Mouse (Mus musculus) liver, postnatal 0 days (tissue): ENCODE data around the gene Fbxl13.

ENCODE experiments used
- CTCF ChIP-seq: sonication (generic); IDR thresholded peaks from 2 replicates; pipeline ENCODE4 v1.5.1; 2016; ENCODE audit warnings: antibody characterized with exemption, low read depth
- EP300 ChIP-seq: IDR thresholded peaks from 2 replicates; pipeline ENCODE4 v1.6.1; 2016; ENCODE audit warnings: antibody characterized with exemption, low read depth, mild to moderate bottlenecking

- TF ChIP-seq CTCF (no peak), EP300 (no peak)
These were observed 158.1 kb downstream of the Fbxl13 start for GRCm38 (mm10) chr5:21487306-21487705.
